13 mouse cellular contexts compared by ENCODE assay signal in the genomic region with DNA sequence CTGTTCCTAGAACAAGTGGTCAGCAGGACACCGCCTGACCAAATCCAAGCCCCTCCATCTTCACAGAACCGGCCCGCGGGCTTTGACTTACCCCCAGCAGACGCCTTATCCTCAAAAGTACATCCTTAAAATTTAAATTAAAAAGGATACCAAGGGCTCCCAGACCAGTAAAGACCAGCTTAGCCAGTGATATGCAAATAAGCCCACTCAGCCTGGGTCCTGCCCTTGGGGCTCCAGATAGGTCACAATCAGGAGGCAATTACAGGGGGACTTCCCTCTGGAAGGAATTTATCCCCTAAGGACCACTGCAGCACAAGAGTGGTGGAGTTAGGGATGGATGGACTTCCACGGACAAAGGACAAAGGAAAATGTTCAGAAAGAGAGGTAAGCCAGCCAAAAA. TPM values are rescaled to one million over a fixed set of nuclear protein-coding genes. Genes with fewer than 3 reads are reported as not detected.
DNase-seq lines count a peak whose midpoint lies in the region; ATAC-seq and TF ChIP-seq lines count a peak whose summit lies in the region.
"Had no signal": no experiment of that assay in that cellular context is flagged by ENCODE, and none has a peak within 500 bp of the region (broad histone marks: within the 10 kb centered on the region; RNA-seq: fewer than 3 reads in every experiment).

No protein-coding gene starts in this region.

- H3K36me3 ChIP-seq in heart, embryonic 12.5 days, result peaks cover 14% of the 10 kb centered on the region
- H3K36me3 ChIP-seq in liver, embryonic 12.5 days, result no peaks in the 10 kb centered on the region
- H3K36me3 ChIP-seq in liver, postnatal 0 days (replicated peaks; ENCODE audit: insufficient read depth, low read length), result no peaks in the 10 kb centered on the region
- H3K36me3 ChIP-seq in forebrain, postnatal 0 days (ENCODE audit: insufficient read depth), result 0 out of 2 replicates have a peak, but pooled peaks cover 4% of the 10 kb centered on the region
- H3K36me3 ChIP-seq in midbrain, embryonic 16.5 days (ENCODE audit: control insufficient read depth, insufficient read depth, low read length), result no peaks in the 10 kb centered on the region

- 30% methylated on average over 6 of the region's 6 CpGs for WGBS in heart, embryonic 12.5 days
- WGBS in liver, embryonic 12.5 days (ENCODE audit: insufficient replicate concordance), result 20% methylated on average over 6 of the region's 6 CpGs
- 44% methylated on average over 6 of the region's 6 CpGs for WGBS in liver, postnatal 0 days (ENCODE audit: insufficient replicate concordance)
- WGBS in forebrain, postnatal 0 days, result 12% methylated on average over 6 of the region's 6 CpGs
- 14% methylated on average over 6 of the region's 6 CpGs for WGBS in midbrain, embryonic 16.5 days
- WGBS in lung, adult 2 months, result 76% methylated on average over 6 of the region's 6 CpGs

- 0 out of 2 replicates have a peak overlapping the region, but pooled peaks have one; percentile 9 for H3K9ac ChIP-seq in heart, embryonic 12.5 days
- H3K9ac ChIP-seq in liver, embryonic 12.5 days, result peak overlapping the region; percentile 66
- no peak overlapping the region for H3K9ac ChIP-seq in liver, postnatal 0 days (replicated peaks)
- no peak overlapping the region for H3K9ac ChIP-seq in forebrain, postnatal 0 days
- no peak overlapping the region for H3K9ac ChIP-seq in midbrain, embryonic 16.5 days (ENCODE audit: low read depth, low read length)

- H3K27ac ChIP-seq in heart, embryonic 12.5 days (ENCODE audit: poor library complexity, severe bottlenecking), result peak overlapping the region; percentile 34
- H3K27ac ChIP-seq in liver, embryonic 12.5 days, result peak overlapping the region; percentile 83
- no peak overlapping the region for H3K27ac ChIP-seq in liver, postnatal 0 days (ENCODE audit: low read depth)
- no peak overlapping the region for H3K27ac ChIP-seq in forebrain, postnatal 0 days (ENCODE audit: low read depth, low read length)
- H3K27ac ChIP-seq in midbrain, embryonic 16.5 days (ENCODE audit: low read length), result no peak overlapping the region; the same call in 1 of the 2 replicates
- H3K27ac ChIP-seq: left cerebral cortex, adult 2 months; stomach, postnatal 0 days had no signal

- no peak for TF ChIP-seq EP300 in liver, postnatal 0 days (IDR thresholded peaks at IDR 0.05; ENCODE audit: low read depth)

- peaks cover 86% of the 10 kb centered on the region for H3K4me1 ChIP-seq in heart, embryonic 12.5 days (replicated peaks)
- H3K4me1 ChIP-seq in liver, embryonic 12.5 days, result peaks cover 80% of the 10 kb centered on the region
- peaks cover 22% of the 10 kb centered on the region for H3K4me1 ChIP-seq in liver, postnatal 0 days (ENCODE audit: insufficient read depth)
- peaks cover 30% of the 10 kb centered on the region for H3K4me1 ChIP-seq in forebrain, postnatal 0 days (ENCODE audit: insufficient read depth)
- peaks cover 78% of the 10 kb centered on the region for H3K4me1 ChIP-seq in midbrain, embryonic 16.5 days (ENCODE audit: control insufficient read depth, insufficient read depth, low read length)
- peaks cover 18% of the 10 kb centered on the region for H3K4me1 ChIP-seq in lung, adult 2 months (ENCODE audit: control insufficient read depth, insufficient read depth, low read length)

- TF ChIP-seq CTCF in liver, postnatal 0 days (IDR thresholded peaks at IDR 0.05; ENCODE audit: low read depth), result no peak
- TF ChIP-seq CTCF in forebrain, postnatal 0 days (IDR thresholded peaks at IDR 0.05; ENCODE audit: low read depth), result no peak
- TF ChIP-seq CTCF in lung, adult 2 months (IDR thresholded peaks at IDR 0.05; ENCODE audit: insufficient read depth, low read length), result no peak

- no peak overlapping the region for H3K4me3 ChIP-seq in heart, embryonic 12.5 days
- peak overlapping the region; percentile 50 for H3K4me3 ChIP-seq in liver, embryonic 12.5 days
- H3K4me3 ChIP-seq in liver, postnatal 0 days (ENCODE audit: low read depth, low read length), result no peak overlapping the region
- H3K4me3 ChIP-seq in forebrain, postnatal 0 days (ENCODE audit: low read depth, low read length), result no peak overlapping the region
- no peak overlapping the region for H3K4me3 ChIP-seq in midbrain, embryonic 16.5 days (ENCODE audit: low read depth, low read length)
- no peak overlapping the region for H3K4me3 ChIP-seq in lung, adult 2 months (replicated peaks; ENCODE audit: extremely low read depth, low read depth, low read length)
- H3K4me3 ChIP-seq: left cerebral cortex, adult 2 months had no signal

- DNase-seq in heart, adult 18-20 months, result no peak
- no peak for DNase-seq in liver, postnatal 0 days
- no peak for DNase-seq in forebrain, postnatal 0 days
- no peak for DNase-seq in lung, adult 2 months
- no peak for DNase-seq in embryo, embryonic 10 days (ENCODE audit: low spot score)
- DNase-seq: adrenal gland, adult 2 months; cerebellum, adult 9-10 months; kidney, adult 9 months had no signal

- ATAC-seq in heart, embryonic 12.5 days (ENCODE audit: insufficient number of reproducible peaks, low FRiP score), result no peak
- no peak for ATAC-seq in liver, embryonic 12.5 days
- no peak for ATAC-seq in liver, postnatal 0 days
- no peak for ATAC-seq in forebrain, postnatal 0 days
- no peak for ATAC-seq in midbrain, embryonic 16.5 days

- no peak for TF ChIP-seq POLR2A in lung, adult 2 months (IDR thresholded peaks at IDR 0.05; ENCODE audit: borderline replicate concordance, extremely low read depth, low read depth, low read length)

- no peaks in the 10 kb centered on the region for H3K27me3 ChIP-seq in heart, embryonic 12.5 days (replicated peaks)
- no peaks in the 10 kb centered on the region for H3K27me3 ChIP-seq in liver, embryonic 12.5 days (replicated peaks)
- no peaks in the 10 kb centered on the region for H3K27me3 ChIP-seq in liver, postnatal 0 days (ENCODE audit: insufficient read depth, low read length)
- no peaks in the 10 kb centered on the region for H3K27me3 ChIP-seq in forebrain, postnatal 0 days (ENCODE audit: insufficient read depth, low read length)
- H3K27me3 ChIP-seq in midbrain, embryonic 16.5 days (ENCODE audit: control insufficient read depth, insufficient read depth, low read depth, low read length), result no peaks in the 10 kb centered on the region

- H3K9me3 ChIP-seq in heart, embryonic 12.5 days (replicated peaks), result no peaks in the 10 kb centered on the region
- H3K9me3 ChIP-seq in liver, embryonic 12.5 days (replicated peaks), result no peaks in the 10 kb centered on the region
- H3K9me3 ChIP-seq in liver, postnatal 0 days (ENCODE audit: low read length), result no peaks in the 10 kb centered on the region
- H3K9me3 ChIP-seq in forebrain, postnatal 0 days (ENCODE audit: low read length), result no peaks in the 10 kb centered on the region
- no peaks in the 10 kb centered on the region for H3K9me3 ChIP-seq in midbrain, embryonic 16.5 days (replicated peaks; ENCODE audit: control insufficient read depth, low read length, poor library complexity, severe bottlenecking)

- peak overlapping the region; percentile 37 for H3K4me2 ChIP-seq in heart, embryonic 12.5 days
- H3K4me2 ChIP-seq in liver, embryonic 12.5 days, result peak overlapping the region; percentile 71
- H3K4me2 ChIP-seq in liver, postnatal 0 days (ENCODE audit: low read depth, low read length), result no peak overlapping the region
- 0 out of 2 replicates have a peak overlapping the region, but pooled peaks have one; percentile 2 for H3K4me2 ChIP-seq in forebrain, postnatal 0 days (ENCODE audit: low read depth)
- H3K4me2 ChIP-seq in midbrain, embryonic 16.5 days (ENCODE audit: low read length), result peak overlapping the region; percentile 8; the same call in 1 of the 2 replicates

RNA-seq across cellular contexts. Expression of a gene that starts 16.8 kb away (rescaled TPM):
- polyA plus RNA-seq in heart, embryonic 12.5 days (2016; fragmentation: Nextera tagmentation; extraction: Ambion mirVana), result 31.7 and 34.7 TPM in 2 replicates
- 10 to 100 TPM; 39.2 to 48.2 TPM for total RNA-seq in heart, adult 18-20 months (2021)
- polyA plus RNA-seq in liver, embryonic 12.5 days (2016; fragmentation: Nextera tagmentation; extraction: Ambion mirVana), result 8.8 and 8.9 TPM in 2 replicates
- polyA plus RNA-seq in liver, postnatal 0 days (2015; fragmentation: Nextera tagmentation; extraction: Ambion mirVana), result 2.9 and 4.0 TPM in 2 replicates
- 99.7 and 116 TPM in 2 replicates for total RNA-seq in forebrain, postnatal 0 days (2014; rRNA removed)
- polyA plus RNA-seq in forebrain, postnatal 0 days (2015; fragmentation: Nextera tagmentation; extraction: Ambion mirVana), result 14.9 and 23.4 TPM in 2 replicates
- 23.3 and 27.7 TPM in 2 replicates for polyA plus RNA-seq in midbrain, embryonic 16.5 days (2015; fragmentation: Nextera tagmentation; extraction: Ambion mirVana)
- polyA plus RNA-seq in lung, adult 2 months (2012; rRNA removed), result 60.1 and 87.1 TPM in 2 replicates

Comparison
In these comparisons a context has a peak if more than half of its experiments do, and no peak if none do; other contexts are left out.
1. H3K27ac ChIP-seq: peak in heart, embryonic 12.5 days (single experiment) and liver, embryonic 12.5 days (single experiment); none in liver, postnatal 0 days (single experiment), forebrain, postnatal 0 days (single experiment) and midbrain, embryonic 16.5 days (single experiment).
2. H3K9ac ChIP-seq: peak in heart, embryonic 12.5 days (single experiment) and liver, embryonic 12.5 days (single experiment); none in liver, postnatal 0 days (single experiment), forebrain, postnatal 0 days (single experiment) and midbrain, embryonic 16.5 days (single experiment).